Mouse (Mus musculus) heart, embryonic 12.5 days (tissue): ENCODE results near the gene Ushbp1. TPM values are rescaled to one million over a fixed set of nuclear protein-coding genes. Genes with fewer than 3 reads are reported as not detected.
"Not testable (repeated sequence)": the region's sequence is repeated elsewhere in the genome, so short reads cannot be mapped to it uniquely, and the experiment has no call there.

Experiments used
- ATAC-seq: fragments of 200-750 bp; cut with Nextera tagmentation; 2 replicates; pipeline ENCODE4 v1.8.0; 2017; ENCODE audit warnings: moderate TSS enrichment, moderate library complexity; ENCODE audit not compliant: insufficient number of reproducible peaks, low FRiP score
- H3K27ac ChIP-seq: fragments of 300-500 bp; sonication (generic); 2 replicates; pipeline ENCODE4 v1.5.1; 2016; ENCODE audit warnings: mild to moderate bottlenecking, moderate library complexity; ENCODE audit not compliant: poor library complexity, severe bottlenecking
- H3K27me3 ChIP-seq: fragments of 300-500 bp; sonication (generic); replicated peaks from 2 replicates; pipeline ENCODE4 v1.6.1; 2016; ENCODE audit warnings: mild to moderate bottlenecking, moderate library complexity
- H3K36me3 ChIP-seq: fragments of 300-500 bp; sonication (generic); 2 replicates; pipeline ENCODE4 v1.6.1; 2016; ENCODE audit warnings: mild to moderate bottlenecking, moderate library complexity
- H3K4me1 ChIP-seq: fragments of 300-500 bp; sonication (generic); replicated peaks from 2 replicates; pipeline ENCODE4 v1.6.1; 2016; ENCODE audit warnings: mild to moderate bottlenecking
- H3K4me2 ChIP-seq: fragments of 300-500 bp; sonication (generic); 2 replicates; pipeline ENCODE4 v1.6.1; 2016; ENCODE audit warnings: mild to moderate bottlenecking, moderate library complexity
- H3K4me3 ChIP-seq: fragments of 300-500 bp; sonication (generic); 2 replicates; pipeline ENCODE4 v1.5.1; 2016; ENCODE audit warnings: mild to moderate bottlenecking
- H3K9ac ChIP-seq: fragments of 300-500 bp; sonication (generic); 2 replicates; pipeline ENCODE4 v1.6.1; 2016; ENCODE audit warnings: mild to moderate bottlenecking, moderate library complexity
- H3K9me3 ChIP-seq: fragments of 300-500 bp; sonication (generic); replicated peaks from 2 replicates; pipeline ENCODE4 v1.6.1; 2016; ENCODE audit warnings: mild to moderate bottlenecking, moderate library complexity
- whole genome bisulfite sequencing: fragments of 180-500 bp; shearing (Covaris S2); methylation state at CpG from one replicate; pipeline ENCODE4 v1.1.7; 2016; 5-methylcytosine and 5-hydroxymethylcytosine counted together
- polyA plus RNA-seq: library from polyadenylated mRNA; unstranded; fragments of >200 nt; fragmentation: Nextera tagmentation; extraction: Ambion mirVana; gene quantifications from 2 replicates; pipeline ENCODE4 v1.2.1, GENCODE M21; 2016

Ushbp1 gene
- polyA plus RNA-seq = 4.8 and 6.1 TPM in 2 replicates

- Histone ChIP-seq H3K4me2 (peak within 1 kb of the TSS; percentile 87), H3K36me3 (peaks cover 21% of the 10 kb centered on the region), H3K27ac (peak within 1 kb of the TSS; percentile 38), H3K9me3 (no peaks in the 10 kb centered on the region), H3K4me1 (peaks cover 8% of the 10 kb centered on the region), H3K9ac (no peak within 1 kb of the TSS), H3K4me3 (peak within 1 kb of the TSS; percentile 71), H3K27me3 (no peaks in the 10 kb centered on the region)
- ATAC-seq = 0 out of 2 replicates have a peak, but pooled peaks have one; percentile 4
- 63% methylated on average over 9 of the region's 9 CpGs for WGBS
Observed at GRCm38 (mm10) chr8:71395629-71396028, at the start of gene Ushbp1. Gene Ushbp1 (minus strand): TSS chr8:71395802.

GRCm38 (mm10) chr8:71445096-71445495 lies 49.5 kb upstream of the Ushbp1 start:
- Histone ChIP-seq H3K4me2 (no peak overlapping the region), H3K4me1 (no peaks in the 10 kb centered on the region), H3K9me3 (no peaks in the 10 kb centered on the region; the same call in 1 of the 2 replicates), H3K36me3 (no peaks in the 10 kb centered on the region), H3K4me3 (no peak overlapping the region), H3K27me3 (peaks cover 24% of the 10 kb centered on the region), H3K27ac (no peak overlapping the region), H3K9ac (no peak overlapping the region)
- ATAC-seq = no peak
- 69% methylated on average over 7 of the region's 7 CpGs for WGBS

GRCm38 (mm10) chr8:71441404-71441803 lies 45.8 kb upstream of the Ushbp1 start:
- Histone ChIP-seq H3K4me3 (no peak overlapping the region), H3K4me2 (no peak overlapping the region), H3K4me1 (no peaks in the 10 kb centered on the region), H3K9ac (no peak overlapping the region), H3K27ac (no peak overlapping the region), H3K9me3 (no peaks in the 10 kb centered on the region), H3K27me3 (peaks cover 24% of the 10 kb centered on the region), H3K36me3 (no peaks in the 10 kb centered on the region)
- 2% methylated on average over 7 of the region's 7 CpGs for WGBS
- ATAC-seq = no peak

- 51% methylated on average over 3 of the region's 3 CpGs for WGBS
- H3K4me3 ChIP-seq = no peak overlapping the region
- H3K27ac ChIP-seq = no peak overlapping the region
- ATAC-seq = no peak
- no peak overlapping the region for H3K9ac ChIP-seq
- no peaks in the 10 kb centered on the region for H3K36me3 ChIP-seq
- H3K4me1 ChIP-seq = no peaks in the 10 kb centered on the region
- H3K4me2 ChIP-seq = no peak overlapping the region
- H3K9me3 ChIP-seq = 0 out of 2 replicates have a peak, but pooled peaks cover 2% of the 10 kb centered on the region
- peaks cover 3% of the 10 kb centered on the region for H3K27me3 ChIP-seq
Observed at GRCm38 (mm10) chr8:71437041-71437440, 41.4 kb upstream of the Ushbp1 start.

- H3K27me3 ChIP-seq, H3K4me3 ChIP-seq, H3K9me3 ChIP-seq, H3K27ac ChIP-seq, H3K4me2 ChIP-seq, H3K36me3 ChIP-seq, H3K4me1 ChIP-seq, H3K9ac ChIP-seq, ATAC-seq: not testable (repeated sequence)
- 74% methylated on average over 1 of the region's 1 CpGs for WGBS
Observed at GRCm38 (mm10) chr8:71432935-71433334, 37.3 kb upstream of the Ushbp1 start.

GRCm38 (mm10) chr8:71422121-71422520 lies 26.5 kb upstream of the Ushbp1 start:
- Histone ChIP-seq H3K4me2 (no peak overlapping the region), H3K4me3 (no peak overlapping the region), H3K27ac (no peak overlapping the region), H3K9ac (no peak overlapping the region), H3K9me3 (peaks cover 32% of the 10 kb centered on the region), H3K4me1 (no peaks in the 10 kb centered on the region), H3K36me3 (no peaks in the 10 kb centered on the region), H3K27me3 (no peaks in the 10 kb centered on the region; the same call in 1 of the 2 replicates)
- no peak for ATAC-seq

GRCm38 (mm10) chr8:71411535-71412273 lies 16.1 kb upstream of the Ushbp1 start:
- no peak for ATAC-seq
- 42% methylated on average over 11 of the region's 11 CpGs for WGBS
- no peak overlapping the region for H3K4me3 ChIP-seq
- H3K9ac ChIP-seq = no peak overlapping the region
- H3K27me3 ChIP-seq = no peaks in the 10 kb centered on the region
- H3K9me3 ChIP-seq = no peaks in the 10 kb centered on the region
- H3K36me3 ChIP-seq = peaks cover 32% of the 10 kb centered on the region
- peaks cover 10% of the 10 kb centered on the region for H3K4me1 ChIP-seq
- no peak overlapping the region for H3K4me2 ChIP-seq
- no peak overlapping the region for H3K27ac ChIP-seq

GRCm38 (mm10) chr8:71408231-71408630 lies 12.6 kb upstream of the Ushbp1 start:
- WGBS = 92% methylated on average over 4 of the region's 4 CpGs
- no peak for ATAC-seq

GRCm38 (mm10) chr8:71407441-71407840 lies 11.8 kb upstream of the Ushbp1 start:
- peaks cover 18% of the 10 kb centered on the region for H3K4me1 ChIP-seq
- no peak overlapping the region for H3K27ac ChIP-seq
- peak overlapping the region; percentile 7; the same call in 1 of the 2 replicates for H3K9ac ChIP-seq
- WGBS = 88% methylated on average over 14 of the region's 14 CpGs
- 0 out of 2 replicates have a peak overlapping the region, but pooled peaks have one; percentile 79 for H3K4me2 ChIP-seq
- H3K9me3 ChIP-seq = no peaks in the 10 kb centered on the region
- no peak for ATAC-seq
- no peaks in the 10 kb centered on the region for H3K27me3 ChIP-seq
- no peak overlapping the region for H3K4me3 ChIP-seq
- H3K36me3 ChIP-seq = peaks cover 36% of the 10 kb centered on the region

More at GRCm38 (mm10) chr8:71408231-71408630, 12.6 kb upstream of the Ushbp1 start:
- no peak overlapping the region for H3K9ac ChIP-seq
- H3K9me3 ChIP-seq = no peaks in the 10 kb centered on the region
- no peak overlapping the region for H3K4me2 ChIP-seq
- H3K27ac ChIP-seq = no peak overlapping the region
- H3K4me1 ChIP-seq = peaks cover 18% of the 10 kb centered on the region
- peaks cover 33% of the 10 kb centered on the region for H3K36me3 ChIP-seq
- no peak overlapping the region for H3K4me3 ChIP-seq
- no peaks in the 10 kb centered on the region for H3K27me3 ChIP-seq

- ATAC-seq = peak; percentile 78
- Histone ChIP-seq H3K36me3 (peaks cover 36% of the 10 kb centered on the region), H3K27ac (no peak overlapping the region), H3K4me2 (peak overlapping the region; percentile 79), H3K4me3 (peak overlapping the region; percentile 71), H3K9me3 (no peaks in the 10 kb centered on the region), H3K27me3 (no peaks in the 10 kb centered on the region), H3K9ac (peak overlapping the region; percentile 80), H3K4me1 (peaks cover 18% of the 10 kb centered on the region)
- WGBS = under 1% methylated on average over 55 of the region's 55 CpGs
Observed at GRCm38 (mm10) chr8:71406099-71407015, 10.8 kb upstream of the Ushbp1 start.
